Mouse (Mus musculus) bone marrow macrophage, adult 2 months (primary cell): ENCODE results near the gene Kptn.

Experiments
- CTCF ChIP-seq: IDR thresholded peaks from 2 replicates; pipeline ENCODE4 v1.5.1; 2012; ENCODE audit warnings: low read depth, mild to moderate bottlenecking, low read length, moderate library complexity
- POLR2A ChIP-seq: IDR thresholded peaks from 2 replicates; pipeline ENCODE4 v1.6.1; 2012; ENCODE audit warnings: mild to moderate bottlenecking, low read depth, low read length, borderline replicate concordance

- TF ChIP-seq CTCF (no peak), POLR2A (no peak)
Measured at GRCm38 (mm10) chr7:16133691-16134090, 14.0 kb downstream of the Kptn start.
